Mouse (Mus musculus) midbrain, embryonic 12.5 days (tissue): ENCODE results near the gene Il17rd. TPM values are rescaled to one million over a fixed set of nuclear protein-coding genes. Genes with fewer than 3 reads are reported as not detected.

Source experiments
- ATAC-seq: fragments of 200-750 bp; cut with Nextera tagmentation; 2 replicates; pipeline ENCODE4 v1.8.0; 2017; ENCODE audit warnings: low read depth, moderate TSS enrichment, moderate library complexity; ENCODE audit not compliant: low FRiP score
- H3K27ac ChIP-seq: fragments of 300-500 bp; sonication (generic); replicated peaks from 2 replicates; pipeline ENCODE4 v1.5.1; 2016; ENCODE audit warnings: mild to moderate bottlenecking
- H3K27me3 ChIP-seq: fragments of 300-500 bp; sonication (generic); 2 replicates; pipeline ENCODE4 v1.6.1; 2016; ENCODE audit warnings: mild to moderate bottlenecking
- H3K36me3 ChIP-seq: fragments of 300-500 bp; sonication (generic); 2 replicates; pipeline ENCODE4 v1.6.1; 2016
- H3K4me1 ChIP-seq: fragments of 300-500 bp; sonication (generic); 2 replicates; pipeline ENCODE4 v1.6.1; 2016
- H3K4me2 ChIP-seq: fragments of 300-500 bp; sonication (generic); replicated peaks from 2 replicates; pipeline ENCODE4 v1.6.1; 2016; ENCODE audit warnings: mild to moderate bottlenecking, moderate library complexity
- H3K4me3 ChIP-seq: fragments of 300-500 bp; sonication (generic); 2 replicates; pipeline ENCODE4 v1.5.1; 2016; ENCODE audit warnings: mild to moderate bottlenecking
- H3K9ac ChIP-seq: fragments of 300-500 bp; sonication (generic); replicated peaks from 2 replicates; pipeline ENCODE4 v1.6.1; 2016; ENCODE audit warnings: mild to moderate bottlenecking, moderate library complexity
- H3K9me3 ChIP-seq: fragments of 300-500 bp; sonication (generic); 2 replicates; pipeline ENCODE4 v1.6.1; 2016; ENCODE audit warnings: mild to moderate bottlenecking
- WGBS: fragments of 180-500 bp; shearing (Covaris S2); methylation state at CpG from one replicate; pipeline ENCODE4 v1.1.7; 2016; 5-methylcytosine and 5-hydroxymethylcytosine counted together
- polyA plus RNA-seq: library from polyadenylated mRNA; unstranded; fragments of >200 nt; fragmentation: Nextera tagmentation; extraction: Ambion mirVana; gene quantifications from 2 replicates; pipeline ENCODE4 v1.2.1, GENCODE M21; 2016

Il17rd gene
- polyA plus RNA-seq, 1 experiment from 2014 or later = 4.8 TPM

- no peak overlapping the region for H3K4me2 ChIP-seq
- no peak overlapping the region for H3K9ac ChIP-seq
- H3K4me1 ChIP-seq = no peaks in the 10 kb centered on the region
- no peaks in the 10 kb centered on the region for H3K9me3 ChIP-seq
- no peaks in the 10 kb centered on the region for H3K27me3 ChIP-seq
- ATAC-seq = no peak
- H3K27ac ChIP-seq = no peak overlapping the region
- H3K36me3 ChIP-seq = no peaks in the 10 kb centered on the region
- H3K4me3 ChIP-seq = no peak overlapping the region
- WGBS = 75% methylated on average over 1 of the region's 1 CpGs
These were observed 92.8 kb downstream of the Il17rd start for GRCm38 (mm10) chr14:27131521-27131920.

- Histone ChIP-seq H3K4me2 (no peak overlapping the region), H3K4me1 (no peaks in the 10 kb centered on the region), H3K9ac (no peak overlapping the region), H3K27me3 (no peaks in the 10 kb centered on the region), H3K9me3 (no peaks in the 10 kb centered on the region), H3K27ac (no peak overlapping the region), H3K36me3 (no peaks in the 10 kb centered on the region), H3K4me3 (no peak overlapping the region)
- 79% methylated on average over 9 of the region's 9 CpGs for whole genome bisulfite sequencing
- ATAC-seq = no peak
These were observed 100.2 kb downstream of the Il17rd start for GRCm38 (mm10) chr14:27138891-27139290.

- H3K4me1 ChIP-seq = no peaks in the 10 kb centered on the region
- WGBS = 82% methylated on average over 3 of the region's 3 CpGs
- no peak overlapping the region for H3K4me3 ChIP-seq
- no peak overlapping the region for H3K9ac ChIP-seq
- no peak for ATAC-seq
- no peak overlapping the region for H3K4me2 ChIP-seq
- H3K9me3 ChIP-seq = no peaks in the 10 kb centered on the region
- H3K27me3 ChIP-seq = no peaks in the 10 kb centered on the region
- no peak overlapping the region for H3K27ac ChIP-seq
- no peaks in the 10 kb centered on the region for H3K36me3 ChIP-seq
These were observed 101.2 kb downstream of the Il17rd start for GRCm38 (mm10) chr14:27139968-27140367.

GRCm38 (mm10) chr14:27141486-27141885 is 102.7 kb downstream of the Il17rd start:
- H3K27me3 ChIP-seq = no peaks in the 10 kb centered on the region
- no peaks in the 10 kb centered on the region for H3K9me3 ChIP-seq
- H3K36me3 ChIP-seq = no peaks in the 10 kb centered on the region
- no peak overlapping the region for H3K4me2 ChIP-seq
- H3K4me3 ChIP-seq = no peak overlapping the region
- no peak overlapping the region for H3K27ac ChIP-seq
- no peak overlapping the region for H3K9ac ChIP-seq
- H3K4me1 ChIP-seq = no peaks in the 10 kb centered on the region
- WGBS = 35% methylated on average over 3 of the region's 3 CpGs
- no peak for ATAC-seq

GRCm38 (mm10) chr14:27142680-27143079 is 103.9 kb downstream of the Il17rd start:
- Histone ChIP-seq H3K9me3 (no peaks in the 10 kb centered on the region), H3K27ac (no peak overlapping the region), H3K27me3 (no peaks in the 10 kb centered on the region), H3K9ac (no peak overlapping the region), H3K4me1 (no peaks in the 10 kb centered on the region), H3K36me3 (no peaks in the 10 kb centered on the region), H3K4me3 (no peak overlapping the region), H3K4me2 (no peak overlapping the region)
- WGBS = 91% methylated on average over 5 of the region's 5 CpGs
- no peak for ATAC-seq

- Histone ChIP-seq H3K4me2 (no peak overlapping the region), H3K9ac (no peak overlapping the region), H3K27ac (no peak overlapping the region), H3K36me3 (no peaks in the 10 kb centered on the region), H3K4me1 (no peaks in the 10 kb centered on the region), H3K9me3 (no peaks in the 10 kb centered on the region), H3K4me3 (no peak overlapping the region), H3K27me3 (no peaks in the 10 kb centered on the region)
- ATAC-seq = no peak
- 66% methylated on average over 8 of the region's 8 CpGs for WGBS
These were observed 106.7 kb downstream of the Il17rd start for GRCm38 (mm10) chr14:27145171-27146045.

- Histone ChIP-seq H3K27me3 (no peaks in the 10 kb centered on the region), H3K4me2 (no peak overlapping the region), H3K9ac (no peak overlapping the region), H3K9me3 (no peaks in the 10 kb centered on the region), H3K4me1 (no peaks in the 10 kb centered on the region), H3K4me3 (no peak overlapping the region), H3K27ac (no peak overlapping the region), H3K36me3 (no peaks in the 10 kb centered on the region)
- WGBS = 93% methylated on average over 7 of the region's 7 CpGs
- ATAC-seq = no peak
These were observed 109.0 kb downstream of the Il17rd start for GRCm38 (mm10) chr14:27147726-27148125.

- no peak overlapping the region for H3K4me3 ChIP-seq
These were observed 110.7 kb downstream of the Il17rd start for GRCm38 (mm10) chr14:27149401-27149800.

GRCm38 (mm10) chr14:27150011-27150640 is 111.4 kb downstream of the Il17rd start:
- H3K4me3 ChIP-seq = no peak overlapping the region

More at GRCm38 (mm10) chr14:27149401-27149800, 110.7 kb downstream of the Il17rd start:
- no peak for ATAC-seq
- Histone ChIP-seq H3K27me3 (no peaks in the 10 kb centered on the region), H3K36me3 (no peaks in the 10 kb centered on the region), H3K4me1 (no peaks in the 10 kb centered on the region), H3K4me2 (no peak overlapping the region), H3K9ac (no peak overlapping the region), H3K9me3 (no peaks in the 10 kb centered on the region), H3K27ac (no peak overlapping the region)
- WGBS = 91% methylated on average over 5 of the region's 5 CpGs

GRCm38 (mm10) chr14:27151432-27151831 is 112.7 kb downstream of the Il17rd start:
- H3K9me3 ChIP-seq = no peaks in the 10 kb centered on the region
- H3K4me1 ChIP-seq = no peaks in the 10 kb centered on the region
- no peak overlapping the region for H3K9ac ChIP-seq
- no peak overlapping the region for H3K27ac ChIP-seq
- no peak overlapping the region for H3K4me3 ChIP-seq
- no peak for ATAC-seq
- 66% methylated on average over 8 of the region's 8 CpGs for WGBS
- no peak overlapping the region for H3K4me2 ChIP-seq
- H3K27me3 ChIP-seq = no peaks in the 10 kb centered on the region
- H3K36me3 ChIP-seq = no peaks in the 10 kb centered on the region

More at GRCm38 (mm10) chr14:27150011-27150640, 111.4 kb downstream of the Il17rd start:
- H3K27ac ChIP-seq = no peak overlapping the region
- H3K9me3 ChIP-seq = no peaks in the 10 kb centered on the region
- no peaks in the 10 kb centered on the region for H3K36me3 ChIP-seq
- 70% methylated on average over 6 of the region's 6 CpGs for whole genome bisulfite sequencing
- H3K4me1 ChIP-seq = no peaks in the 10 kb centered on the region
- ATAC-seq = no peak
- H3K9ac ChIP-seq = no peak overlapping the region
- no peak overlapping the region for H3K4me2 ChIP-seq
- no peaks in the 10 kb centered on the region for H3K27me3 ChIP-seq

- Histone ChIP-seq H3K36me3 (no peaks in the 10 kb centered on the region), H3K4me1 (no peaks in the 10 kb centered on the region), H3K9ac (no peak overlapping the region), H3K4me3 (no peak overlapping the region), H3K27ac (no peak overlapping the region), H3K4me2 (no peak overlapping the region), H3K27me3 (no peaks in the 10 kb centered on the region), H3K9me3 (no peaks in the 10 kb centered on the region)
- no peak for ATAC-seq
- 76% methylated on average over 6 of the region's 6 CpGs for WGBS
These were observed 116.3 kb downstream of the Il17rd start for GRCm38 (mm10) chr14:27155088-27155487.

GRCm38 (mm10) chr14:27156032-27156431 is 117.3 kb downstream of the Il17rd start:
- H3K4me3 ChIP-seq = no peak overlapping the region
- H3K27me3 ChIP-seq = no peaks in the 10 kb centered on the region
- no peak overlapping the region for H3K9ac ChIP-seq
- no peak for ATAC-seq
- H3K27ac ChIP-seq = no peak overlapping the region
- WGBS = 77% methylated on average over 6 of the region's 6 CpGs
- H3K4me2 ChIP-seq = no peak overlapping the region
- H3K36me3 ChIP-seq = no peaks in the 10 kb centered on the region
- H3K9me3 ChIP-seq = no peaks in the 10 kb centered on the region
- H3K4me1 ChIP-seq = no peaks in the 10 kb centered on the region
